In genomic region chr2:24474514-24475378, GRCm38 (mm10) we compare ENCODE assay signal across 11 mouse cellular contexts. TPM values are rescaled to one million over a fixed set of nuclear protein-coding genes. Genes with fewer than 3 reads are reported as not detected.
DNase-seq lines count a peak whose midpoint lies in the region; ATAC-seq lines count a peak whose summit lies in the region.
"Had no signal": no experiment of that assay in that cellular context is flagged by ENCODE, and none has a peak within 500 bp of the region (broad histone marks: within the 10 kb centered on the region; RNA-seq: fewer than 3 reads in every experiment).

No protein-coding gene starts in this region.

- peak overlapping the region; percentile 54 for H3K4me2 ChIP-seq in heart, embryonic 16.5 days (ENCODE audit: low read depth, low read length)
- peak overlapping the region; percentile 47 for H3K4me2 ChIP-seq in kidney, embryonic 14.5 days (replicated peaks; ENCODE audit: low read depth, low read length)

- 15% methylated on average over 29 of the region's 29 CpGs for WGBS in heart, embryonic 16.5 days
- 3% methylated on average over 29 of the region's 29 CpGs for WGBS in forebrain, embryonic 10.5 days
- 9% methylated on average over 29 of the region's 29 CpGs for WGBS in kidney, embryonic 14.5 days

- peaks cover 4% of the 10 kb centered on the region; the same call in 1 of the 2 replicates for H3K4me1 ChIP-seq in heart, embryonic 16.5 days (ENCODE audit: control insufficient read depth, insufficient read depth, low read length)
- peaks cover 47% of the 10 kb centered on the region for H3K4me1 ChIP-seq in forebrain, embryonic 10.5 days
- H3K4me1 ChIP-seq in kidney, embryonic 14.5 days (ENCODE audit: control insufficient read depth, insufficient read depth, low read length) = peaks cover 10% of the 10 kb centered on the region

- H3K27me3 ChIP-seq in heart, embryonic 16.5 days (ENCODE audit: control insufficient read depth, insufficient read depth, low read length) = peaks cover 56% of the 10 kb centered on the region
- peaks cover 94% of the 10 kb centered on the region for H3K27me3 ChIP-seq in forebrain, embryonic 10.5 days (ENCODE audit: poor library complexity, severe bottlenecking)
- peaks cover 26% of the 10 kb centered on the region for H3K27me3 ChIP-seq in kidney, embryonic 14.5 days (ENCODE audit: control insufficient read depth, insufficient read depth, low read length)

- H3K9ac ChIP-seq in heart, embryonic 16.5 days (ENCODE audit: low read length) = no peak overlapping the region
- H3K9ac ChIP-seq in kidney, embryonic 14.5 days (ENCODE audit: low read depth, low read length) = peak overlapping the region; percentile 83
- H3K9ac ChIP-seq: liver, embryonic 14.5 days had no signal

- H3K36me3 ChIP-seq in heart, embryonic 16.5 days (ENCODE audit: control insufficient read depth, insufficient read depth) = no peaks in the 10 kb centered on the region
- H3K36me3 ChIP-seq in forebrain, embryonic 10.5 days (replicated peaks) = no peaks in the 10 kb centered on the region
- H3K36me3 ChIP-seq in kidney, embryonic 14.5 days (ENCODE audit: control insufficient read depth, insufficient read depth, low read length) = no peaks in the 10 kb centered on the region
- H3K36me3 ChIP-seq: G1E had no signal

- no peak for ATAC-seq in heart, embryonic 16.5 days (replicated peaks; ENCODE audit: extremely low read depth, insufficient read depth, low FRiP score)
- peak; percentile 9; the same call in 1 of the 2 replicates for ATAC-seq in kidney, embryonic 14.5 days (ENCODE audit: low FRiP score, low TSS enrichment)
- no peak for ATAC-seq in frontal cortex, adult (ENCODE audit: low TSS enrichment)

- no peak for DNase-seq in heart, adult 9 months (ENCODE audit: low spot score in 2 of 2)
- DNase-seq in forebrain, embryonic 10.5 days (ENCODE audit: extremely low spot score, low spot score) = no peak
- DNase-seq in neural tube, embryonic 10.5 days (ENCODE audit: extremely low spot score, low spot score) = peak; percentile 47
- no peak for DNase-seq in B cell, adult 2 months
- no peak for DNase-seq in cerebellum, adult 11 months
- DNase-seq: gastrocnemius, postnatal 10 days had no signal

- no peak overlapping the region for H3K27ac ChIP-seq in heart, embryonic 16.5 days (ENCODE audit: low read length)
- no peak overlapping the region for H3K27ac ChIP-seq in forebrain, embryonic 10.5 days
- H3K27ac ChIP-seq in kidney, embryonic 14.5 days (ENCODE audit: low read depth, low read length) = peak overlapping the region; percentile 85
- H3K27ac ChIP-seq: liver, embryonic 14.5 days had no signal

- H3K4me3 ChIP-seq in heart, embryonic 16.5 days (ENCODE audit: low read length) = peak overlapping the region; percentile 31
- H3K4me3 ChIP-seq in forebrain, embryonic 10.5 days = peak overlapping the region; percentile 48
- peak overlapping the region; percentile 62 for H3K4me3 ChIP-seq in kidney, embryonic 14.5 days (ENCODE audit: low read length)

- no peaks in the 10 kb centered on the region for H3K9me3 ChIP-seq in heart, embryonic 16.5 days (replicated peaks; ENCODE audit: control insufficient read depth, low read length)
- no peaks in the 10 kb centered on the region for H3K9me3 ChIP-seq in forebrain, embryonic 10.5 days
- no peaks in the 10 kb centered on the region for H3K9me3 ChIP-seq in kidney, embryonic 14.5 days (ENCODE audit: control insufficient read depth, low read length)
- H3K9me3 ChIP-seq: G1E had no signal

RNA-seq across cellular contexts. Expression of gene Pax8, which starts 0.7 kb away (rescaled TPM):
- not detected in 2 replicates for polyA plus RNA-seq in heart, embryonic 16.5 days (2015; fragmentation: Nextera tagmentation; extraction: Ambion mirVana)
- 0.43 and 0.56 TPM in 2 replicates for polyA plus RNA-seq in forebrain, embryonic 10.5 days (2016; fragmentation: Nextera tagmentation; extraction: Ambion mirVana)
- polyA plus RNA-seq in kidney, embryonic 14.5 days (2014; fragmentation: Nextera tagmentation; extraction: Ambion mirVana) = 89.8 and 140 TPM in 2 replicates
- polyA plus RNA-seq: G1E had no signal

Comparison
In these comparisons a context has a peak if more than half of its experiments do, and no peak if none do; other contexts are left out.
1. RNA of gene Pax8, which starts 0.7 kb away (polyA plus RNA-seq): 89.8 to 140 TPM in kidney, embryonic 14.5 days; 0.43 to 0.56 TPM in forebrain, embryonic 10.5 days and not detected in heart, embryonic 16.5 days; every median in the first group is over 10 times any median in the second.
2. Peak in every context shown above with its lines, with median percentiles within 50 percentile points of each other: H3K4me3 ChIP-seq.